Mouse (Mus musculus) bone marrow, adult 2 months (tissue): ENCODE measurements around the gene Wdr89.

ENCODE experiments used
- CTCF ChIP-seq: fragments of 200-500 bp; IDR thresholded peaks from 2 replicates; pipeline ENCODE4 v1.5.1; 2011; ENCODE audit warnings: low read length, control low read depth; ENCODE audit not compliant: control insufficient read depth, insufficient read depth
- POLR2A ChIP-seq: fragments of 200-500 bp; IDR thresholded peaks from 2 replicates; pipeline ENCODE4 v1.6.1; 2011; ENCODE audit warnings: low read depth, mild to moderate bottlenecking, control low read depth, low read length, borderline replicate concordance; ENCODE audit not compliant: control insufficient read depth

GRCm38 (mm10) chr12:75670611-75671010, 1.3 kb upstream of the Wdr89 start:
- TF ChIP-seq CTCF (no peak), POLR2A (no peak)
